ENCODE assay signal across 13 mouse cellular contexts in genomic region chrX:161780321-161781034, GRCm38 (mm10).
DNase-seq lines count a peak whose midpoint lies in the region; ATAC-seq and TF ChIP-seq lines count a peak whose summit lies in the region.
"Had no signal": no experiment of that assay in that cellular context is flagged by ENCODE, and none has a peak within 500 bp of the region (broad histone marks: within the 10 kb centered on the region; RNA-seq: fewer than 3 reads in every experiment).

No protein-coding gene starts in this region.

- 75% methylated on average over 6 of the region's 6 CpGs for WGBS in hindbrain, embryonic 11.5 days
- WGBS in hindbrain, embryonic 13.5 days: 73% methylated on average over 6 of the region's 6 CpGs
- 41% methylated on average over 6 of the region's 6 CpGs for WGBS in olfactory bulb, adult 2 months
- 76% methylated on average over 6 of the region's 6 CpGs for WGBS in thymus, adult 2 months
- WGBS in heart, embryonic 11.5 days (ENCODE audit: insufficient replicate concordance): 77% methylated on average over 6 of the region's 6 CpGs

- H3K36me3 ChIP-seq in hindbrain, embryonic 11.5 days (ENCODE audit: control insufficient read depth, insufficient read depth, low read length): no peaks in the 10 kb centered on the region
- H3K36me3 ChIP-seq in hindbrain, embryonic 13.5 days: peaks cover 13% of the 10 kb centered on the region
- H3K36me3 ChIP-seq in thymus, adult 2 months (ENCODE audit: control insufficient read depth, insufficient read depth, low read length): no peaks in the 10 kb centered on the region
- no peaks in the 10 kb centered on the region for H3K36me3 ChIP-seq in heart, embryonic 11.5 days (ENCODE audit: control insufficient read depth, insufficient read depth, low read length)
- H3K36me3 ChIP-seq: midbrain, embryonic 12.5 days had no signal

- H3K4me1 ChIP-seq in hindbrain, embryonic 11.5 days (replicated peaks; ENCODE audit: control insufficient read depth, insufficient read depth, low read length): no peaks in the 10 kb centered on the region
- peaks cover 14% of the 10 kb centered on the region for H3K4me1 ChIP-seq in hindbrain, embryonic 13.5 days (replicated peaks)
- peaks cover 19% of the 10 kb centered on the region for H3K4me1 ChIP-seq in olfactory bulb, adult 2 months (ENCODE audit: control insufficient read depth, insufficient read depth, low read length)
- H3K4me1 ChIP-seq in thymus, adult 2 months (replicated peaks; ENCODE audit: control insufficient read depth, insufficient read depth, low read length): no peaks in the 10 kb centered on the region
- no peaks in the 10 kb centered on the region for H3K4me1 ChIP-seq in heart, embryonic 11.5 days (ENCODE audit: control insufficient read depth, insufficient read depth, low read length)
- H3K4me1 ChIP-seq: midbrain, embryonic 12.5 days had no signal

- no peak for TF ChIP-seq CTCF in olfactory bulb, adult 2 months (IDR thresholded peaks at IDR 0.05; ENCODE audit: insufficient read depth, low read depth, low read length)
- no peak for TF ChIP-seq CTCF in thymus, adult 2 months (IDR thresholded peaks at IDR 0.05; ENCODE audit: borderline replicate concordance, control insufficient read depth, extremely low read depth, insufficient read depth, low read length, poor library complexity)

- no peak for TF ChIP-seq POLR2A in olfactory bulb, adult 2 months (IDR thresholded peaks at IDR 0.05; ENCODE audit: insufficient read depth, low read depth, low read length)
- no peak for TF ChIP-seq POLR2A in thymus, adult 2 months (IDR thresholded peaks at IDR 0.05; ENCODE audit: control insufficient read depth, extremely low read depth, insufficient read depth, low read length, poor library complexity)

- ATAC-seq in hindbrain, embryonic 11.5 days (ENCODE audit: low FRiP score): peak; percentile 57; the same call in 1 of the 2 replicates
- no peak for ATAC-seq in hindbrain, embryonic 13.5 days (ENCODE audit: low FRiP score)
- no peak for ATAC-seq in heart, embryonic 11.5 days (replicated peaks; ENCODE audit: insufficient number of reproducible peaks, low FRiP score, low TSS enrichment)

- H3K4me2 ChIP-seq in hindbrain, embryonic 11.5 days (replicated peaks; ENCODE audit: low read depth, low read length): no peak overlapping the region
- no peak overlapping the region for H3K4me2 ChIP-seq in hindbrain, embryonic 13.5 days
- no peak overlapping the region for H3K4me2 ChIP-seq in heart, embryonic 11.5 days
- H3K4me2 ChIP-seq: midbrain, embryonic 12.5 days had no signal

- no peak overlapping the region for H3K27ac ChIP-seq in hindbrain, embryonic 11.5 days (ENCODE audit: low read depth, low read length)
- no peak overlapping the region for H3K27ac ChIP-seq in hindbrain, embryonic 13.5 days
- H3K27ac ChIP-seq in olfactory bulb, adult 2 months (ENCODE audit: insufficient read depth, low read depth, low read length): peak overlapping the region; percentile 60
- H3K27ac ChIP-seq in thymus, adult 2 months (ENCODE audit: control insufficient read depth, insufficient read depth, low read length): no peak overlapping the region
- H3K27ac ChIP-seq in heart, embryonic 11.5 days (ENCODE audit: low read depth, low read length): no peak overlapping the region
- H3K27ac ChIP-seq: layer of hippocampus, adult 2 months; midbrain, embryonic 12.5 days; stomach, postnatal 0 days had no signal

- H3K27me3 ChIP-seq in hindbrain, embryonic 11.5 days (ENCODE audit: control insufficient read depth, insufficient read depth, low read length): peaks cover 2% of the 10 kb centered on the region
- H3K27me3 ChIP-seq in hindbrain, embryonic 13.5 days: peaks cover 39% of the 10 kb centered on the region; the same call in 1 of the 2 replicates
- no peaks in the 10 kb centered on the region for H3K27me3 ChIP-seq in thymus, adult 2 months (ENCODE audit: control insufficient read depth, insufficient read depth, low read length)
- H3K27me3 ChIP-seq in heart, embryonic 11.5 days (ENCODE audit: control insufficient read depth, insufficient read depth, low read length): no peaks in the 10 kb centered on the region

- H3K4me3 ChIP-seq in hindbrain, embryonic 11.5 days (ENCODE audit: low read depth, low read length): no peak overlapping the region
- H3K4me3 ChIP-seq in hindbrain, embryonic 13.5 days: no peak overlapping the region
- no peak overlapping the region for H3K4me3 ChIP-seq in olfactory bulb, adult 2 months (ENCODE audit: insufficient read depth, low read depth, low read length)
- H3K4me3 ChIP-seq in thymus, adult 2 months (ENCODE audit: control insufficient read depth, insufficient read depth, low read length): no peak overlapping the region
- H3K4me3 ChIP-seq in heart, embryonic 11.5 days (ENCODE audit: low read depth, low read length): no peak overlapping the region
- H3K4me3 ChIP-seq: layer of hippocampus, adult 2 months; midbrain, embryonic 12.5 days had no signal

- peak; percentile 9 for DNase-seq in hindbrain, embryonic 11.5 days (ENCODE audit: low spot score)
- DNase-seq in MN1 (ENCODE audit: low spot score): peak; percentile 21
- peak; percentile 66 to 71 for DNase-seq in frontal cortex, adult 2 months (ENCODE audit: extremely low spot score in 1 of 2, low spot score in 1 of 2)
- DNase-seq in thymus, adult 2 months: no peak
- no peak for DNase-seq in ovary, postnatal 10 days (ENCODE audit: low spot score)
- DNase-seq: heart, adult 18-20 months; lung, adult 2 months had no signal

- no peaks in the 10 kb centered on the region for H3K9me3 ChIP-seq in hindbrain, embryonic 11.5 days (ENCODE audit: control insufficient read depth, low read length)
- no peaks in the 10 kb centered on the region for H3K9me3 ChIP-seq in hindbrain, embryonic 13.5 days
- no peaks in the 10 kb centered on the region for H3K9me3 ChIP-seq in heart, embryonic 11.5 days (replicated peaks; ENCODE audit: control insufficient read depth, low read length)
- H3K9me3 ChIP-seq: midbrain, embryonic 12.5 days had no signal

- H3K9ac ChIP-seq in hindbrain, embryonic 11.5 days (ENCODE audit: low read depth, low read length): no peak overlapping the region
- H3K9ac ChIP-seq in hindbrain, embryonic 13.5 days: no peak overlapping the region
- no peak overlapping the region for H3K9ac ChIP-seq in heart, embryonic 11.5 days (ENCODE audit: low read depth, low read length)
- H3K9ac ChIP-seq: midbrain, embryonic 12.5 days had no signal

Comparison
In these comparisons a context has a peak if more than half of its experiments do, and no peak if none do; other contexts are left out.
1. DNase-seq: peak in hindbrain, embryonic 11.5 days (single experiment), MN1 (single experiment) and frontal cortex, adult 2 months (2 of 2); none in thymus, adult 2 months (single experiment) and ovary, postnatal 10 days (single experiment).